Comparison of ENCODE assay signal across 21 mouse cellular contexts in the genomic region with DNA sequence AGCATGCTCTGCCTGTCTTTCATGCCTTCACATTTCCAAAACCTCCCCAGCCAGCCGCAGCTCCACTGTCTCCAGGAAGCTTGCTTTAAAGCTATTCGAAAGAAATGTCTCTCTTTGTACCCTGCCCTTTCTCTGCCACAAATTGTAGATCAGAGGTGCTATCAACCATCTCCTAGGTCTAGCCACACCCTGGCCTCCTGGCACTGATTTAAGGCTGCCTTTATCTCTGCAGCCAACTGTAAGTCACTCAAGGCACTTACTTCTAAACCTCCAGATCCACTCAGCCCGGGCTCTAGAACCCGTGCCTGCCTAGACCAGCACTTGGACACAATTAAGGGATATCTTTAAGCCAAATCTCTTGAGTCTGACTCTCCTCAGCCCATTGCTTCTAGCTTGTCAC. TPM values are rescaled to one million over a fixed set of nuclear protein-coding genes. Genes with fewer than 3 reads are reported as not detected.
DNase-seq lines count a peak whose midpoint lies in the region; ATAC-seq and TF ChIP-seq lines count a peak whose summit lies in the region.
"Had no signal": no experiment of that assay in that cellular context is flagged by ENCODE, and none has a peak within 500 bp of the region (broad histone marks: within the 10 kb centered on the region; RNA-seq: fewer than 3 reads in every experiment).

No protein-coding gene starts in this region.

- WGBS in neural tube, embryonic 13.5 days = 76% methylated on average over 4 of the region's 4 CpGs
- 86% methylated on average over 4 of the region's 4 CpGs for WGBS in neural tube, embryonic 15.5 days
- 38% methylated on average over 4 of the region's 4 CpGs for WGBS in small intestine, adult 2 months

- no peaks in the 10 kb centered on the region for H3K36me3 ChIP-seq in neural tube, embryonic 13.5 days
- H3K36me3 ChIP-seq in neural tube, embryonic 15.5 days = no peaks in the 10 kb centered on the region
- H3K36me3 ChIP-seq in small intestine, adult 2 months (ENCODE audit: control insufficient read depth, insufficient read depth, low read length) = peaks cover 12% of the 10 kb centered on the region; the same call in 1 of the 2 replicates
- H3K36me3 ChIP-seq: embryonic facial prominence, embryonic 10.5 days; embryonic facial prominence, embryonic 12.5 days; forebrain, embryonic 15.5 days had no signal

- TF ChIP-seq CTCF in small intestine, adult 2 months (IDR thresholded peaks at IDR 0.05; ENCODE audit: extremely low read depth, insufficient read length, insufficient replicate concordance, low read depth, low read length) = no peak

- ATAC-seq in neural tube, embryonic 13.5 days (ENCODE audit: low read depth) = no peak
- no peak for ATAC-seq in neural tube, embryonic 15.5 days (ENCODE audit: low FRiP score)
- ATAC-seq: activated CD4-positive, CD25-positive, alpha-beta regulatory T cell, adult 4 months; Patski had no signal

- H3K4me3 ChIP-seq in neural tube, embryonic 13.5 days = no peak overlapping the region
- H3K4me3 ChIP-seq in neural tube, embryonic 15.5 days (replicated peaks) = no peak overlapping the region
- no peak overlapping the region for H3K4me3 ChIP-seq in small intestine, adult 2 months (ENCODE audit: low read depth, low read length)

- TF ChIP-seq POLR2A in small intestine, adult 2 months (IDR thresholded peaks at IDR 0.05; ENCODE audit: low read depth, low read length) = no peak

- intact Hi-C loops in heart, postnatal 10 days (cut with DNase I) = loop anchor here (2.0 kb wide), 1 partner anchor 32 kb away; no protein-coding TSS in a partner anchor

- peaks cover 21% of the 10 kb centered on the region for H3K4me1 ChIP-seq in neural tube, embryonic 13.5 days (replicated peaks)
- H3K4me1 ChIP-seq in neural tube, embryonic 15.5 days = peaks cover 31% of the 10 kb centered on the region
- peaks cover 24% of the 10 kb centered on the region for H3K4me1 ChIP-seq in small intestine, adult 2 months (ENCODE audit: control insufficient read depth, insufficient read depth, insufficient read length, low read length)

- no peak overlapping the region for H3K9ac ChIP-seq in neural tube, embryonic 13.5 days
- H3K9ac ChIP-seq in neural tube, embryonic 15.5 days (replicated peaks) = no peak overlapping the region

- DNase-seq in heart, adult 11 months = peak; percentile 77
- no peak for DNase-seq in heart, postnatal 10 days
- DNase-seq in natural killer cell, adult 2 months (ENCODE audit: low spot score in 2 of 2) = no peak
- DNase-seq: adrenal gland, adult 8-10 months; adrenal gland, postnatal 14 days; adrenal gland, postnatal 36 days; forebrain, postnatal 0 days had no signal

- H3K27ac ChIP-seq in neural tube, embryonic 13.5 days (replicated peaks) = 0 out of 2 replicates have a peak overlapping the region, but pooled peaks have one; percentile 72
- H3K27ac ChIP-seq in neural tube, embryonic 15.5 days (replicated peaks) = no peak overlapping the region
- H3K27ac ChIP-seq in small intestine, adult 2 months (ENCODE audit: insufficient read depth, low read depth, low read length) = peak overlapping the region; percentile 65

- H3K9me3 ChIP-seq in neural tube, embryonic 13.5 days = no peaks in the 10 kb centered on the region
- no peaks in the 10 kb centered on the region for H3K9me3 ChIP-seq in neural tube, embryonic 15.5 days (replicated peaks)
- H3K9me3 ChIP-seq: embryonic facial prominence, embryonic 10.5 days; embryonic facial prominence, embryonic 12.5 days; forebrain, embryonic 13.5 days; forebrain, embryonic 15.5 days had no signal

- H3K27me3 ChIP-seq in neural tube, embryonic 13.5 days = no peaks in the 10 kb centered on the region
- no peaks in the 10 kb centered on the region for H3K27me3 ChIP-seq in neural tube, embryonic 15.5 days (replicated peaks)
- H3K27me3 ChIP-seq in small intestine, adult 2 months (ENCODE audit: control insufficient read depth, insufficient read depth, low read length) = no peaks in the 10 kb centered on the region
- H3K27me3 ChIP-seq: forebrain, embryonic 15.5 days; Patski had no signal

- no peak overlapping the region for H3K4me2 ChIP-seq in neural tube, embryonic 13.5 days
- H3K4me2 ChIP-seq in neural tube, embryonic 15.5 days = no peak overlapping the region

RNA-seq across cellular contexts. Expression of gene Disp2, which starts 1.1 kb away (rescaled TPM):
- total RNA-seq in heart, postnatal 10 days (2021) = under 1 TPM in 1 of 2 experiments, not detected in 1; 0.07 TPM
- polyA plus RNA-seq in neural tube, embryonic 13.5 days (2015; fragmentation: Nextera tagmentation; extraction: Ambion mirVana) = 39.9 and 40.7 TPM in 2 replicates
- 65.4 and 75.6 TPM in 2 replicates for polyA plus RNA-seq in neural tube, embryonic 15.5 days (2015; fragmentation: Nextera tagmentation; extraction: Ambion mirVana)
- polyA plus RNA-seq in small intestine, adult 2 months (2012; rRNA removed) = 1.7 and 3.5 TPM in 2 replicates

RNA-seq across cellular contexts. Expression of gene Phgr1, which starts 5.8 kb away (rescaled TPM):
- not detected for total RNA-seq in heart, postnatal 10 days (2021)
- polyA plus RNA-seq in neural tube, embryonic 13.5 days (2015; fragmentation: Nextera tagmentation; extraction: Ambion mirVana) = not detected in 2 replicates
- polyA plus RNA-seq in neural tube, embryonic 15.5 days (2015; fragmentation: Nextera tagmentation; extraction: Ambion mirVana) = 1.2 TPM in 1 of 2 replicates, not detected in the other
- polyA plus RNA-seq in small intestine, adult 2 months (2012; rRNA removed) = 2,253 and 5,176 TPM in 2 replicates
- total RNA-seq: adrenal gland, adult 18-20 months; adrenal gland, adult 8-10 months; adrenal gland, postnatal 14 days; adrenal gland, postnatal 36 days; ES-E14; forebrain, postnatal 0 days had no signal
- polyA plus RNA-seq: activated CD4-positive, CD25-positive, alpha-beta regulatory T cell, adult 4 months; C2C12; cortical plate, adult 2 months; embryonic facial prominence, embryonic 10.5 days; embryonic facial prominence, embryonic 12.5 days; forebrain, embryonic 11.5 days; forebrain, embryonic 13.5 days; forebrain, embryonic 15.5 days; forebrain, postnatal 0 days; Patski had no signal

RNA-seq across cellular contexts. Expression of gene Ccdc9b, which starts 16.0 kb away (rescaled TPM):
- 1 to 10 TPM; 8.4 to 9.9 TPM for total RNA-seq in heart, postnatal 10 days (2021)
- polyA plus RNA-seq in neural tube, embryonic 13.5 days (2015; fragmentation: Nextera tagmentation; extraction: Ambion mirVana) = 1.2 and 1.4 TPM in 2 replicates
- polyA plus RNA-seq in neural tube, embryonic 15.5 days (2015; fragmentation: Nextera tagmentation; extraction: Ambion mirVana) = 0.97 and 1.2 TPM in 2 replicates
- polyA plus RNA-seq in small intestine, adult 2 months (2012; rRNA removed) = 2.4 and 3.3 TPM in 2 replicates
- polyA plus RNA-seq: activated CD4-positive, CD25-positive, alpha-beta regulatory T cell, adult 4 months had no signal

RNA-seq across cellular contexts. Expression of gene Inafm2, which starts 32.9 kb away (rescaled TPM):
- total RNA-seq in heart, postnatal 10 days (2021) = 10 to 100 TPM; 27.4 to 37.4 TPM
- polyA plus RNA-seq in neural tube, embryonic 13.5 days (2015; fragmentation: Nextera tagmentation; extraction: Ambion mirVana) = 23.7 and 25.3 TPM in 2 replicates
- polyA plus RNA-seq in neural tube, embryonic 15.5 days (2015; fragmentation: Nextera tagmentation; extraction: Ambion mirVana) = 22.0 and 23.5 TPM in 2 replicates
- 6.2 and 8.8 TPM in 2 replicates for polyA plus RNA-seq in small intestine, adult 2 months (2012; rRNA removed)

RNA-seq across cellular contexts. Expression of gene Knstrn, which starts 35.4 kb away (rescaled TPM):
- total RNA-seq in heart, postnatal 10 days (2021) = 10 to 100 TPM; 16.4 to 19.5 TPM
- polyA plus RNA-seq in neural tube, embryonic 13.5 days (2015; fragmentation: Nextera tagmentation; extraction: Ambion mirVana) = 23.8 and 28.0 TPM in 2 replicates
- polyA plus RNA-seq in neural tube, embryonic 15.5 days (2015; fragmentation: Nextera tagmentation; extraction: Ambion mirVana) = 14.8 and 30.3 TPM in 2 replicates
- 1.5 and 4.7 TPM in 2 replicates for polyA plus RNA-seq in small intestine, adult 2 months (2012; rRNA removed)

Comparison
In these comparisons a context has a peak if more than half of its experiments do, and no peak if none do; other contexts are left out.
1. RNA of gene Phgr1, which starts 5.8 kb away (polyA plus RNA-seq): 2,253 to 5,176 TPM in small intestine, adult 2 months; 1.2 TPM in neural tube, embryonic 15.5 days and not detected in neural tube, embryonic 13.5 days; every median in the first group is over 1,000 times any median in the second.